Mouse (Mus musculus): ENCODE measurements around the gene Gnptab. TPM values are rescaled to one million over a fixed set of nuclear protein-coding genes. Genes with fewer than 3 reads are reported as not detected.

The Gnptab gene
- polyA plus RNA-seq, 1 experiment from 2014 or later = 23.8 TPM

DNA sequence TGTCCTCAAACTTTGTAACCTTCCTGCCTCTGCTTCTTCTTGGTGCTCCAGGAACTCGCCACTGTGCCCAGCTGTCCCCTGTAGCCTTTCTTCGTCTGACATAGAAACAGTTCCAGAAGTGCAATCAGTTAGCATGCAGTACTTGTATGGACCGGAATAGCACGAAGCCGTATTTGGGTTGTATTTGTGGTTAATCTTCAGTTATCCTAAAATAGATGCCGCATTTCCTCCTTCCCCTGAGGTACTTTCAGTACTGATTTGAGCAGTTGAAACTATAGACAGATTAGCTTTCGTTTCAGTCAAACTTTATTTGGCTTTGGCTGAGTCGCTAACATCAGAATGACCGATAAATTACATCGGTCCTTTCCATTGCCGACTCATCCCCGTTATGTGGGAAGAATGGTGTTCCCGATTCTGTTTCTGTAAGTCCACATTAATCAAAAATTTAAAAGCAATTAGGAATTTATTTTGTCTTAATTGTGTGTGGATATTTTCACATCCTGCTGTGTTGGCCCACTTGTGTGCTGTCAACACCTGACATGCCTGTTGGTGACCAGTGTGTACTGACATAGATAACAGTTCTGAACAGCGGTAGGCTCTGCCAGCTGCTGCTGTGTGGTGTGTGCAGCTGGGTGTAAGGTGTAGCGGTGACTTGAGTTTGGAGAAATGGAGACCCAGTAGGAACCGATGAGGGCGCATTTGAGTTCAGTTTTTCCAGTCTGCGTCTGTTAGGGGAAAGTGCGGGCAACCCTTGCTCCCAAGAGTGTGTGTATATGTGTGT, 41.9 kb downstream of the Gnptab start:
- no peaks in the 10 kb centered on the region for H3K9me3 ChIP-seq (ENCODE audit: control insufficient read depth, low read length)
- H3K27me3 ChIP-seq (ENCODE audit: control insufficient read depth, insufficient read depth, low read length) = no peaks in the 10 kb centered on the region
- no peak overlapping the region for H3K27ac ChIP-seq
- DNase-seq (ENCODE audit: low spot score) = no peak
- H3K36me3 ChIP-seq (replicated peaks; ENCODE audit: control insufficient read depth, insufficient read depth) = peaks cover 13% of the 10 kb centered on the region
- H3K4me3 ChIP-seq (replicated peaks; ENCODE audit: low read length) = no peak overlapping the region
- H3K4me1 ChIP-seq (replicated peaks; ENCODE audit: control insufficient read depth, insufficient read depth, low read length) = no peaks in the 10 kb centered on the region
- no peak for ATAC-seq (ENCODE audit: low FRiP score)
- H3K4me2 ChIP-seq (replicated peaks) = no peak overlapping the region
- no peak overlapping the region for H3K9ac ChIP-seq
- 95% methylated on average over 19 of the region's 19 CpGs for WGBS

DNA sequence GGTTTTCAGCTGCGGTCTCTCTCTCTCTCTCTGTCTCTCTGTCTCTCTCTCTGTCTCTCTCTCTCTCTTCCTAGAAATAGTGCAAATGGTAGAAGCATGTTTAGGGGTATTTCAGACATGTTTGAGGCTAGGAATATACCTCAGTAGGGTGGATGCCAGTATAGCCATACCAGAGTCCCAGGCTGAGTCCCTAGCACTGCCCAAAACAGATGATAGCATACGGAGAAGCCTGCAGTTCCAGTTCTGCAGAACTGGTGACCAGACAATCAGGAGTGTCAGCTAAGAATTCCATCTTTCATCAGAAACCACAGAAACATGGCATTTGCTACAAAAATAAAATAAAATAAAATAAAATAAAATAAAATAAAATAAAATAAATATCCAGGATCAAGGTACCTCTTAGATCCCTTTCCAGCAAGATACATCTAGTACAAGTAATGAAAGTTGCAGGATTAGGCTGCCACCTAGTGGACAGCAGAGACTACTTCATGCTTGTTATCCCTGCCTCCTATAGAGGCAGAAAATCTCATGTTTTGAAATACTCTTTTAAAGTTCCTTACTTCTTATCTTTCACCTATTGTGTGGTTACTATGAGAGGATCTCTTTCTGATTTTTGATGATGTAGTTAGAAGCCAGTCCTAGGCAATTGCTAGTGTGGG, 47.4 kb downstream of the Gnptab start:
- H3K4me1 ChIP-seq (replicated peaks; ENCODE audit: control insufficient read depth, insufficient read depth, low read length) = no peaks in the 10 kb centered on the region
- DNase-seq (ENCODE audit: low spot score) = peak; percentile 89
- H3K9me3 ChIP-seq (ENCODE audit: control insufficient read depth, low read length) = no peaks in the 10 kb centered on the region
- no peaks in the 10 kb centered on the region for H3K27me3 ChIP-seq (ENCODE audit: control insufficient read depth, insufficient read depth, low read length)
- H3K4me3 ChIP-seq (replicated peaks; ENCODE audit: low read length) = no peak overlapping the region
- no peak overlapping the region for H3K9ac ChIP-seq
- 92% methylated on average over 2 of the region's 2 CpGs for WGBS
- ATAC-seq (ENCODE audit: low FRiP score) = peak; percentile 86; the same call in 1 of the 2 replicates
- H3K36me3 ChIP-seq (replicated peaks; ENCODE audit: control insufficient read depth, insufficient read depth) = peaks cover 31% of the 10 kb centered on the region
- no peak overlapping the region for H3K4me2 ChIP-seq (replicated peaks)
- H3K27ac ChIP-seq = no peak overlapping the region

DNA sequence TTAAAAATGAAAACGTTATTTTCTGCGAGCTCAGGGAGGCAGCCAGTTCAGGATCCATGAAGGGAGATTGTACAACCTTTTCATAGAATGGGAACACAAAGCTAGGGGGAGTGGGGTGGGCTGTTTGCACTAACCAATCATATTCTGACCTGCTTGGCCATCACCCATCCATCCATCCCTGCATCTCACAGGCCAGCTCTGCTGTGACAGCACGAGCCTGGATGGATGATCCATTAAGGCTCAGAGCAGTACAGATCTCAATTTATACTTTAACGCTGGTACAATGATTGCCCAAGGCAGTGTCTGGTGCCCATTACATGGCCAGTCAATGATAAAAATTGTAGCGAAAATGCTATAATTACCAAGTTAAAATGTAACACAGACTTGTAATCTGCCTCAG, 48.0 kb downstream of the Gnptab start:
- peak overlapping the region; percentile 2; the same call in 1 of the 2 replicates for H3K9ac ChIP-seq

DNA sequence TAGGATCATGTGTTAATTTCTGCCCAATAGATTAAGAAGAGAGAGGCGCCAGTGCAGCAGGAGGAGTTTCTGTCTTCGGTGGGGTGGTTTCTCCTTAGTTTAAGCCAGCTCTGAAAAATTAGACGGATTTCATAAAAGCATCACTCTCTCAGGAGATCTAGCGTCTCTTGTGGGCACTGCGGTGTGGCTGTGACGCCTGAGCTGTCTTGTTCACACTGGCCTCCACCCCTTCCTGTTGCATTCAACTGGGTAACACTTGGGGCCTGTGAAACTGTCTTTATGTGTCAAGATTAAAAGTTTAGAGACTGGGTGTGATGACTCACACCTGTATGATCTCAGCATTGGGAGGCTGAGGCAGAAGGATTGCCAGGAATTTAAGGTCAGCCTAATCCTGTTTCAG, 49.1 kb downstream of the Gnptab start:
- Histone ChIP-seq H3K9me3 (ENCODE audit: control insufficient read depth, low read length) (no peaks in the 10 kb centered on the region), H3K27ac (no peak overlapping the region), H3K4me1 (replicated peaks; ENCODE audit: control insufficient read depth, insufficient read depth, low read length) (no peaks in the 10 kb centered on the region), H3K27me3 (ENCODE audit: control insufficient read depth, insufficient read depth, low read length) (no peaks in the 10 kb centered on the region), H3K9ac (no peak overlapping the region), H3K36me3 (replicated peaks; ENCODE audit: control insufficient read depth, insufficient read depth) (peaks cover 44% of the 10 kb centered on the region), H3K4me3 (replicated peaks; ENCODE audit: low read length) (no peak overlapping the region), H3K4me2 (replicated peaks) (no peak overlapping the region)
- no peak for ATAC-seq (ENCODE audit: low FRiP score)
- DNase-seq (ENCODE audit: low spot score) = no peak
- WGBS = 94% methylated on average over 6 of the region's 6 CpGs

More for the DNA sequence above, 48.0 kb downstream of the Gnptab start:
- Histone ChIP-seq H3K9me3 (ENCODE audit: control insufficient read depth, low read length) (no peaks in the 10 kb centered on the region), H3K27me3 (ENCODE audit: control insufficient read depth, insufficient read depth, low read length) (no peaks in the 10 kb centered on the region), H3K36me3 (replicated peaks; ENCODE audit: control insufficient read depth, insufficient read depth) (peaks cover 33% of the 10 kb centered on the region), H3K4me3 (replicated peaks; ENCODE audit: low read length) (no peak overlapping the region), H3K4me1 (replicated peaks; ENCODE audit: control insufficient read depth, insufficient read depth, low read length) (no peaks in the 10 kb centered on the region), H3K27ac (no peak overlapping the region), H3K4me2 (replicated peaks) (no peak overlapping the region)
- DNase-seq (ENCODE audit: low spot score) (no peak), ATAC-seq (ENCODE audit: low FRiP score) (no peak)
- 55% methylated on average over 5 of the region's 5 CpGs for WGBS

DNA sequence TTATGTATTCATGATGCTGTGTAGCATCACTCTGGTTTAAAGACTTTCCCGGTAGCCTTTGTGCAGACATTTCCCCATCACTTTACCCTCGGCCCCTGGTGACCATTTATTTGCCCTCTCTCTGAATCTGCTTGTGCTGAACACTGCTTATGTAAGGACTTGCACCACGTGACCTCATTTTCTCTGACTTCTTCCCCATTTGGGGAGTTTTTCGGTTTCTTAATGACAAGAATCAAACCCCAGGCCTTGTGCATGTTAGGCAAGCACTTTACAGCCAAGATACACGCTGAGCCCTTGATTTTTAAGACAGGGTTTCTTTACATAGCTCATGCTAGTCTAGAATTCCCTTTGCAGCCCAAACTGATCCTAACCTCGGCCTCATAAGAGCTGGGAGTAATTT, 62.3 kb downstream of the Gnptab start:
- Histone ChIP-seq H3K36me3 (replicated peaks; ENCODE audit: control insufficient read depth, insufficient read depth) (peaks cover 74% of the 10 kb centered on the region), H3K4me1 (replicated peaks; ENCODE audit: control insufficient read depth, insufficient read depth, low read length) (no peaks in the 10 kb centered on the region), H3K4me3 (replicated peaks; ENCODE audit: low read length) (no peak overlapping the region), H3K9ac (no peak overlapping the region), H3K4me2 (replicated peaks) (no peak overlapping the region), H3K9me3 (ENCODE audit: control insufficient read depth, low read length) (no peaks in the 10 kb centered on the region), H3K27me3 (ENCODE audit: control insufficient read depth, insufficient read depth, low read length) (no peaks in the 10 kb centered on the region), H3K27ac (no peak overlapping the region)
- 87% methylated on average over 6 of the region's 6 CpGs for WGBS
- ATAC-seq (ENCODE audit: low FRiP score) (no peak), DNase-seq (ENCODE audit: low spot score) (no peak)

DNA sequence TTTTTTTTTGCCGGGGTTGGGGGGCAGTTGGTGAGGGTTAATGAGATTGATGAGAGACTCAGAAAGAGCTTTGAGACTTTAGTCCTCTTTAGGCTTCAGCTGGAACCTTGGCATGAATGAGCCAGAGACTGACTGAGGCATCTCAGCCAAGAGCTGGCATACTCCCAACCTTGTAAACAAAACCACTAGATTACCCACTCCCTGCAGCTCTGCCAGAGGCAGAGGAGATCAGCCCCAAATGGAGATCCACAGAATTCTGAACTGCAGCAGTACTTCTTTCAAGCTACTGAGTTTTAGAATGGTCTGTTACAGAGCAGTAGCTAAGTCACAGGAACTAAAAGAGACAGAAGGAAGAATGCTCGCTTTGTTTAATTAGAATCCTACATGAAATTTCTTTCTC, 72.3 kb downstream of the Gnptab start:
- DNase-seq (ENCODE audit: low spot score) (peak; percentile 44), ATAC-seq (ENCODE audit: low FRiP score) (peak; percentile 71; the same call in 1 of the 2 replicates)
- H3K36me3 ChIP-seq (replicated peaks; ENCODE audit: control insufficient read depth, insufficient read depth) = peaks cover 6% of the 10 kb centered on the region; the same call in 1 of the 2 replicates
- H3K9ac ChIP-seq = no peak overlapping the region
- no peak overlapping the region for H3K4me3 ChIP-seq (replicated peaks; ENCODE audit: low read length)
- no peak overlapping the region for H3K4me2 ChIP-seq (replicated peaks)
- H3K4me1 ChIP-seq (replicated peaks; ENCODE audit: control insufficient read depth, insufficient read depth, low read length) = no peaks in the 10 kb centered on the region
- 77% methylated on average over 2 of the region's 2 CpGs for WGBS
- H3K27me3 ChIP-seq (ENCODE audit: control insufficient read depth, insufficient read depth, low read length) = no peaks in the 10 kb centered on the region
- H3K9me3 ChIP-seq (ENCODE audit: control insufficient read depth, low read length) = no peaks in the 10 kb centered on the region
- H3K27ac ChIP-seq = no peak overlapping the region

DNA sequence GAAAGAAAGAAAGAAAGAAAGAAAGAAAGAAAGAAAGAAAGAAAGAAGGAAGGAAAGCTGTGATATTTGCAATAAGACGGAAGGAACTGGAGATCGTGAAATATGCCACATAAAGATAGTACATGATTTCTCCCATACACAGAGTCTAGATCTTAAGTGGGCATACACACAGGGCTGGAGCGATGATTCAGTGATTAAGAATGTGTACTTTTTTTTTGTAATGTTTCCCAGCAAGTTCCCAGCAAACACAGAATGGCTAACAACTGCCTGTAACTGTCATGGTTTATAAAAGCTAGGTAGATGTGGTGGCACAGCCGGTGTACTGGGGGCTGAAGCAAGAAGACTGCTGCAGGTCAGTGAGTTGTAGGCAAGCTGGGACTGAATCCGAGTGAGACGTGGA, 73.1 kb downstream of the Gnptab start:
- H3K4me3 ChIP-seq (replicated peaks; ENCODE audit: low read length) = no peak overlapping the region

DNA sequence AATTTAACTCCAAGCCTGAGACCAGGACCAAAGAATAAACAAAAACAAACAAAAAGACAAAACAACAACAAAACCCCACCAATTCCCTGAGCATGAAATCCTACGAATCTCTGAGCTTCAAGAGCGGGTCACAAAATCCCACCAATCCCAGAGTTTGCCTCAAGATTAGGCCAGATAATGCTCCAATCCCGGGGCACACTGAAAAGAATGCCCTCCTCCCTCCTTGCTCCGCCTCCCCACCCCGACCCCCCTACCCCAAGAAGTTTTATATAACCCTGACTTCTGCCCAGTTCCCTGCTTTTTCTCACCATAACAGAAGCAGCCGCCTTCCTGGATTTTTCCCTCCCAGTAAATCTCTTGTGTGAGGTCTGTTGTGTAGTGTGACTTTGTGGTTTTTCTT, 78.9 kb downstream of the Gnptab start:
- H3K4me2 ChIP-seq (replicated peaks) = no peak overlapping the region
- ATAC-seq (ENCODE audit: low FRiP score) (no peak), DNase-seq (ENCODE audit: low spot score) (no peak)
- H3K9me3 ChIP-seq (ENCODE audit: control insufficient read depth, low read length) = no peaks in the 10 kb centered on the region
- H3K4me3 ChIP-seq (replicated peaks; ENCODE audit: low read length) = no peak overlapping the region
- H3K4me1 ChIP-seq (replicated peaks; ENCODE audit: control insufficient read depth, insufficient read depth, low read length) = no peaks in the 10 kb centered on the region
- no peak overlapping the region for H3K9ac ChIP-seq
- H3K27ac ChIP-seq = no peak overlapping the region
- H3K36me3 ChIP-seq (replicated peaks; ENCODE audit: control insufficient read depth, insufficient read depth) = no peaks in the 10 kb centered on the region
- H3K27me3 ChIP-seq (ENCODE audit: control insufficient read depth, insufficient read depth, low read length) = no peaks in the 10 kb centered on the region
- WGBS = 54% methylated on average over 6 of the region's 6 CpGs

More for the DNA sequence above, 73.1 kb downstream of the Gnptab start:
- Histone ChIP-seq H3K9ac (no peak overlapping the region), H3K9me3 (ENCODE audit: control insufficient read depth, low read length) (no peaks in the 10 kb centered on the region), H3K4me2 (replicated peaks) (no peak overlapping the region), H3K4me1 (replicated peaks; ENCODE audit: control insufficient read depth, insufficient read depth, low read length) (no peaks in the 10 kb centered on the region), H3K27ac (no peak overlapping the region), H3K36me3 (replicated peaks; ENCODE audit: control insufficient read depth, insufficient read depth) (no peaks in the 10 kb centered on the region; the same call in 1 of the 2 replicates), H3K27me3 (ENCODE audit: control insufficient read depth, insufficient read depth, low read length) (no peaks in the 10 kb centered on the region)
- 83% methylated on average over 6 of the region's 6 CpGs for WGBS
- no peak for ATAC-seq (ENCODE audit: low FRiP score)
- DNase-seq (ENCODE audit: low spot score) = no peak

DNA sequence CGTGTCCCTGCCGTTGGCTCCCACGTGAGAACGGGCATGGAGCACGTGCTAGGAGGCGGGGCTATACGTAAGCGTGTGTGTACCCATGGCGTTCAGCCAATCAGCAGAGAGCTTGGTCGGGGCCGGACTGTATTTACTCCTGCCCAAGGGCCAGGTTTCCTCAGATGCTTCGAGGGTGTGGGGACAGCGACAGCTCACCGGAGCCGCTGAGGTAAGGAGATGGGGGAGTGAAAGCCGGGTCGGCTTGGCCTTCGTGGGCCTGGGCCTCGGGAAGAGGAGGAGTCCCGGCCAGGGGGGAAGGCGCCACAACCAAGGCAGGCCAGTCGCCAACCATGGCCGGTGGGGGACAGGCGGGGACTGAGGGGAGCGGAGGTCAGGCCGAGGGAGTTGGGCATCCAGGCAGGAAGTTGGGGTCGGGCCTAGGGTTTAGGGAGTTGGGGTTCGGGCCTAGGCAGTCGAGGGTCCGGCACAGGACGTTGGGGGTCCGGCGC, 80.6 kb downstream of the Gnptab start, which contains the start of gene Sycp3:
Gene Sycp3 (plus strand): TSS at position 68 of the 491 bp plus-strand sequence.
- Histone ChIP-seq H3K4me1 (replicated peaks; ENCODE audit: control insufficient read depth, insufficient read depth, low read length) (no peaks in the 10 kb centered on the region), H3K4me2 (replicated peaks) (no peak within 1 kb of the TSS), H3K9ac (no peak within 1 kb of the TSS), H3K27me3 (ENCODE audit: control insufficient read depth, insufficient read depth, low read length) (no peaks in the 10 kb centered on the region), H3K4me3 (replicated peaks; ENCODE audit: low read length) (no peak within 1 kb of the TSS), H3K27ac (no peak within 1 kb of the TSS), H3K9me3 (ENCODE audit: control insufficient read depth, low read length) (no peaks in the 10 kb centered on the region), H3K36me3 (replicated peaks; ENCODE audit: control insufficient read depth, insufficient read depth) (no peaks in the 10 kb centered on the region)
- ATAC-seq (ENCODE audit: low FRiP score) = peak; percentile 51; the same call in 1 of the 2 replicates
- WGBS = 85% methylated on average over 33 of the region's 33 CpGs
- no peak for DNase-seq (ENCODE audit: low spot score)
